Mouse (Mus musculus): ENCODE results near the gene Snrnp70. TPM values are rescaled to one million over a fixed set of nuclear protein-coding genes. Genes with fewer than 3 reads are reported as not detected.
"Not testable (repeated sequence)": the region's sequence is repeated elsewhere in the genome, so short reads cannot be mapped to it uniquely, and the experiment has no call there.

Gene Snrnp70
- polyA plus RNA-seq, 1 experiment = 79.6 TPM

DNA sequence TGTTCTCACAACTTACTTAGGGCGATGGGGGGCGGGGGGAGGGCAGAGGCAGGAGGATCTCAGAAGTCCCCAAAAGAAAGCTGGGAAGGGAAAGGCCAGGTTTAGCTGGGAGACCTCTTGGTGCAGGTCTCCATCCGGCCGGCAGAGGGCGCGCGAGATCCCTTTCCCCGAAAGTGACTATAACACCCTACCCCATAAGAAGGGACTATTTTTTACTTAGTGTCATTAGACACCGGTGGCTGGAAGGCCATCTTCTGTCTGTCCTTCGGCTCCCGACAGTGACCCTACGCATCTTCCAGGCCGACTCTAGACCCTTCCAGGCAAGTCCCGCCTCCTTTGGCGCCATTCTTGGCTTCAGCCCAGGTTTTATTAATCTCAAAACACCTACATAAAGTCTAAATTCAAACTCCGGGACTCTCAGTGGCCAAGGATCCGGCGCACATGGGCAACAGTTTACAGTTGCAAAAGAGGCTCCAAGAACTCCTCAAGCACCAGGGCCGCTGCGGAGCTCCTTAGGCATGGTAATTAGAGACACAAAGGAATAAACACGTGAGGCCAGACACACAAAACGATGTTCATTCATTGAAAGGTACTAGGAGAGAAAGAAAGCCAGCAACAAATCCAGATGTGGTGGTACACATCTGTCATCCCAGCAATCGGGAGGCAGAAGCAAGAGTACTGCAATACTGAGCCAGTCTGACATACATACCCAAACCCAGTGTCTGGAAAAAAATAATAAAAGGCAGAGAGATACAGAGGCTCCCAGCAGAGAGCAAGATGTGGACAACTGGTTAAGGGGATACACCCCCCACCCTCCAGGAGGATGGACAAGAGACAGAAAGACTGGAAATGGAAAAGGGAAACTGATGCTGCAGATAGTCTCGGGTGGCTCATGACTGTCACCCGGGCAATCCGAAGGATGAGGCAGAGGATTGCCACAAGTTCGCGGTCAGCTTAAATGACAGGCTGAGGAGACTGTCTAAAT is 9.8 kb upstream of the Snrnp70 start, which contains the start of gene Kcna7:
Gene Kcna7 (plus strand): TSS at position 563 of the 985 bp plus-strand sequence.
- no peak within 1 kb of the TSS for H3K4me3 ChIP-seq (replicated peaks)
- H3K27me3 ChIP-seq (ENCODE audit: control insufficient read depth) = peaks cover 73% of the 10 kb centered on the region
- H3K9me3 ChIP-seq (ENCODE audit: control insufficient read depth, low read length) = peaks cover 8% of the 10 kb centered on the region; the same call in 1 of the 2 replicates
- TF ChIP-seq TAL1 (IDR thresholded peaks at IDR 0.05; ENCODE audit: low read length) = no peak
- no peak for TF ChIP-seq GATA1 (IDR thresholded peaks at IDR 0.05; ENCODE audit: low read length)
- H3K4me1 ChIP-seq (ENCODE audit: control insufficient read depth) = peaks cover 4% of the 10 kb centered on the region; the same call in 1 of the 2 replicates
- H3K36me3 ChIP-seq (ENCODE audit: control insufficient read depth) = no peaks in the 10 kb centered on the region

DNA sequence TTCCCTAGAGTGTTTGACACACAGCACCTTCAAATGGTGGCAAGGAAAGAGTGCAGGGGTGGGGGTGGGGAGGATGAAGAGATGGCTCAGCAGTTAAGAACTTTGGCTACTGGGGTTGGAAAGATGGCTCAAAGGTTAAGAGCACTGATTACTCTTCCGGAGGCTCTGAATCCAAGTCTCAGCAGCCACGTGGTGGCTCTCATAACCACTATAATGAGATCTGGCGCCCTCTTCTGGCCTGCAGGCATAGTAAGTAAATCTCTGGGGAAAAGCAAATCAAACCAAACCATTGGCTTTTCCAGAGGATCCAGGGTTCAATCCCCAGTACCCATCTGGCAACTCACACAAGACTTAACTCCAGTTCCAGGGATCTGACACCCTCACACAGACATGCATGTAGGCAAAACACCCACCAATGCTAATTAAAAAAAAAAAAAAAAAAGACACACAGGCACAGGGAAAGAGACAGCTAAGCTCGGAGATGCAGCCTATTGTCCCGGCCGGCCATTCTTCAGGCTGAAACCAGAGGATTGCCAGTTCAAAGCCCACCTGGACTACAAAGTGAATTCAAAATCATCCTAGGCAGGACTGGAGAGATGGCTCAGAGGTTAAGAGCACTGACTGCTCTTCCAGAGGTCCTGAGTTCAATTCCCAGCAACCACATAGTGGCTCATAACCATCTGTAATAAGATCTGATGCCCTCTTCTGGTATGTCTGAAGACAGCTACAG is 8.2 kb upstream of the Snrnp70 start:
- TF ChIP-seq GATA1 (IDR thresholded peaks at IDR 0.05; ENCODE audit: low read length) (no peak), TAL1 (IDR thresholded peaks at IDR 0.05; ENCODE audit: low read length) (no peak)
- no peaks in the 10 kb centered on the region for H3K36me3 ChIP-seq (ENCODE audit: control insufficient read depth)
- H3K4me1 ChIP-seq (ENCODE audit: control insufficient read depth) = peaks cover 4% of the 10 kb centered on the region; the same call in 1 of the 2 replicates
- peaks cover 56% of the 10 kb centered on the region for H3K27me3 ChIP-seq (ENCODE audit: control insufficient read depth)
- peaks cover 8% of the 10 kb centered on the region; the same call in 1 of the 2 replicates for H3K9me3 ChIP-seq (ENCODE audit: control insufficient read depth, low read length)
- no peak overlapping the region for H3K4me3 ChIP-seq (replicated peaks)

GRCm38 (mm10) chr7:45401521-45402085 is 6.1 kb upstream of the Snrnp70 start:
- Histone ChIP-seq H3K9me3 (ENCODE audit: control insufficient read depth, low read length) (peaks cover 4% of the 10 kb centered on the region; the same call in 1 of the 2 replicates), H3K36me3 (ENCODE audit: control insufficient read depth) (no peaks in the 10 kb centered on the region), H3K4me1 (ENCODE audit: control insufficient read depth) (peaks cover 11% of the 10 kb centered on the region), H3K4me3 (replicated peaks) (no peak overlapping the region), H3K27me3 (ENCODE audit: control insufficient read depth) (peaks cover 36% of the 10 kb centered on the region)
- TF ChIP-seq TAL1 (IDR thresholded peaks at IDR 0.05; ENCODE audit: low read length) (no peak), GATA1 (IDR thresholded peaks at IDR 0.05; ENCODE audit: low read length) (no peak)

DNA sequence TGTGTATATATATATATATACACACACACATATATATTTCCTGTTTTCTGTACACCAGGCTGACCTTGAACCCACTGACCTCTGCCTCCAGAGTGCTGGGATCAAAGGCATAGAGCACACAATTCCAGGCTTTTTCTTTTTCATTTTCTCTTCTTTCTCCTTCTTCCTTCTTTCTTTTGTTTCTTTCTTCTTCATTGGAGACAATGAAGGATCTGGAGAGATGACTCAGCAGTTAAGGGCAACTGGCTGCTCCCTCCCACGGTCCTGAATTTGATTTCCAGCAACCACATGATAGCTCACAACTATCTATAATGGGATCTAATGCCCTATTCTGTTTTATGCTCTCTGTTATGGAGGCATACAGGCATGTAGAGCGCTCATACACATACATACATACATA is 1.2 kb upstream of the Snrnp70 start:
- H3K4me3 ChIP-seq (replicated peaks) = no peak overlapping the region
- peaks cover 29% of the 10 kb centered on the region for H3K36me3 ChIP-seq (ENCODE audit: control insufficient read depth)
- H3K9me3 ChIP-seq (ENCODE audit: control insufficient read depth, low read length) = no peaks in the 10 kb centered on the region
- peaks cover 4% of the 10 kb centered on the region for H3K27me3 ChIP-seq (ENCODE audit: control insufficient read depth)
- H3K4me1 ChIP-seq (ENCODE audit: control insufficient read depth) = peaks cover 36% of the 10 kb centered on the region
- no peak for TF ChIP-seq GATA1 (IDR thresholded peaks at IDR 0.05; ENCODE audit: low read length)
- TF ChIP-seq TAL1 (IDR thresholded peaks at IDR 0.05; ENCODE audit: low read length) = no peak

- peaks cover 36% of the 10 kb centered on the region for H3K4me1 ChIP-seq (ENCODE audit: control insufficient read depth)
- not testable (repeated sequence) for H3K27me3 ChIP-seq (ENCODE audit: control insufficient read depth); H3K9me3 ChIP-seq (ENCODE audit: control insufficient read depth, low read length)
- H3K4me3 ChIP-seq (replicated peaks) = peak overlapping the region; percentile 97
- peaks cover 33% of the 10 kb centered on the region for H3K36me3 ChIP-seq (ENCODE audit: control insufficient read depth)
These were observed 814 bp upstream of the Snrnp70 start for GRCm38 (mm10) chr7:45396337-45396775.

GRCm38 (mm10) chr7:45395129-45395541 is 407 bp downstream of the Snrnp70 start:
- no peaks in the 10 kb centered on the region for H3K27me3 ChIP-seq (ENCODE audit: control insufficient read depth)
- H3K9me3 ChIP-seq (ENCODE audit: control insufficient read depth, low read length) = no peaks in the 10 kb centered on the region
- H3K4me3 ChIP-seq (replicated peaks) = peak overlapping the region; percentile 97
- peaks cover 36% of the 10 kb centered on the region for H3K4me1 ChIP-seq (ENCODE audit: control insufficient read depth)
- H3K36me3 ChIP-seq (ENCODE audit: control insufficient read depth) = peaks cover 44% of the 10 kb centered on the region
- TF ChIP-seq GATA1 (IDR thresholded peaks at IDR 0.05; ENCODE audit: low read length) (no peak), TAL1 (IDR thresholded peaks at IDR 0.05; ENCODE audit: low read length) (no peak)

DNA sequence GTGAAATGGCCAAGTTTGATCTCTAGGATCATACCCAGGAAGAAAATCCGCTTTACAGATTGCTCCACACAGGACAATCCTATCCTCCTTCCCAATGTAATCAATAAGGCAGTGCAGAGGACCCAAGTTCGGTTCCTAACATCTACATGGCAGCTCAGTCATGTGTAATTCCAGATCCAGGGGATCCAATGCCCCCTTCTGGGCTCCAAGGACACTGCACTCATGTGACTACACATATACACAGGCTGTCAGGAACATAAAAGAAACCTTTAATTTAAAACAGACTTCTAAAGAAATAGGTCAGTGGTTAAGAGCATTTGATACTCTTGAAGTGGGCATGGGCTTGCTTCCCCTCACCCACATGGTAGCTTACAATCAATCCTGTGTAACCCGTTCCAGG is 9.5 kb downstream of the Snrnp70 start:
- Histone ChIP-seq H3K36me3 (ENCODE audit: control insufficient read depth) (peaks cover 99% of the 10 kb centered on the region), H3K4me3 (replicated peaks) (no peak overlapping the region), H3K9me3 (ENCODE audit: control insufficient read depth, low read length) (no peaks in the 10 kb centered on the region), H3K4me1 (ENCODE audit: control insufficient read depth) (no peaks in the 10 kb centered on the region), H3K27me3 (ENCODE audit: control insufficient read depth) (no peaks in the 10 kb centered on the region)
- TF ChIP-seq TAL1 (IDR thresholded peaks at IDR 0.05; ENCODE audit: low read length) (no peak), GATA1 (IDR thresholded peaks at IDR 0.05; ENCODE audit: low read length) (no peak)

GRCm38 (mm10) chr7:45376057-45376456 is 19.5 kb downstream of the Snrnp70 start:
- no peak overlapping the region for H3K4me3 ChIP-seq (replicated peaks)
- H3K36me3 ChIP-seq (ENCODE audit: control insufficient read depth) = peaks cover 93% of the 10 kb centered on the region
- H3K27me3 ChIP-seq (ENCODE audit: control insufficient read depth) = no peaks in the 10 kb centered on the region
- H3K9me3 ChIP-seq (ENCODE audit: control insufficient read depth, low read length) = no peaks in the 10 kb centered on the region
- H3K4me1 ChIP-seq (ENCODE audit: control insufficient read depth) = peaks cover 4% of the 10 kb centered on the region; the same call in 1 of the 2 replicates
- no peak for TF ChIP-seq TAL1 (IDR thresholded peaks at IDR 0.05; ENCODE audit: low read length)

DNA sequence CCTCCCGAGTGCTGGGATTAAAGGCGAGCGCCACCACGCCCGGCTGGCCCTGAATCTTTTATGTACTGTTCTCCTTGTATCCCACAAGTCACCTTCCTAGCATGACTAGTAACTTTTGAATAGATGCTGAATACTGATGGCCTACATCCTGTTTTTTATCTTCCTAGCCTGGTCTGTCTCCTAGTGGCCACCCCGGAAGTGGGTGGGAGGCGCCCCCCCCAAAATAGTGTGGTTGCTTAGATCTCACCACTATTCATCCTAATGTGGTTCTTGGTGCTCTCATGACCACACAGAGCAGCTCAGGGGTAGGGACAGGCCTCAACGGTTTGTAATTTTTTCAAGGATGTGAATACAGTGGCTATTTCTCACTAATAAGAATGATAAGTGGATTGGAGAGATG is 20.9 kb downstream of the Snrnp70 start:
- Histone ChIP-seq H3K9me3 (ENCODE audit: control insufficient read depth, low read length) (no peaks in the 10 kb centered on the region), H3K27me3 (ENCODE audit: control insufficient read depth) (peaks cover 11% of the 10 kb centered on the region), H3K4me1 (ENCODE audit: control insufficient read depth) (peaks cover 16% of the 10 kb centered on the region), H3K36me3 (ENCODE audit: control insufficient read depth) (peaks cover 79% of the 10 kb centered on the region), H3K4me3 (replicated peaks) (no peak overlapping the region)
- TF ChIP-seq TAL1 (IDR thresholded peaks at IDR 0.05; ENCODE audit: low read length) = no peak
- no peak for TF ChIP-seq GATA1 (IDR thresholded peaks at IDR 0.05; ENCODE audit: low read length)

Data from erythroblast, embryonic 14.5 days (primary cell).